Mouse (Mus musculus) MEL (cell line): ENCODE measurements around the gene Cd101. TPM values are rescaled to one million over a fixed set of nuclear protein-coding genes. Genes with fewer than 3 reads are reported as not detected.
A peak's percentile ranks its signal among the peaks of the same experiment; 100 is the strongest.

Source experiments
- DNase-seq: peaks from one replicate; pipeline ENCODE4 v3.0.0; 2011; ENCODE audit warnings: low read depth, low spot score
- H3K27ac ChIP-seq: 2 replicates; pipeline ENCODE4 v1.5.1; 2012; ENCODE audit warnings: low read depth, mild to moderate bottlenecking, control low read depth, low read length, moderate library complexity; ENCODE audit not compliant: control insufficient read depth
- H3K27me3 ChIP-seq, 2 experiments: fragments of 150-350 bp in 1 of 2; sonication (generic) in 1 of 2; 2 replicates each; pipeline ENCODE4 v1.6.1; 2012; ENCODE audit warnings: low read length in 2 of 2, mild to moderate bottlenecking in 2 of 2, improper control_type of control experiment in 1 of 2, moderate library complexity in 1 of 2; ENCODE audit not compliant: insufficient read depth in 2 of 2, control insufficient read depth in 1 of 2
- H3K36me3 ChIP-seq, 2 experiments: 2 replicates each; pipeline ENCODE4 v1.6.1; 2012 to 2014; ENCODE audit warnings: low read length in 2 of 2, improper control_type of control experiment in 1 of 2, inconsistent platforms in 1 of 2, mild to moderate bottlenecking in 1 of 2; ENCODE audit not compliant: insufficient read depth in 2 of 2, control insufficient read depth in 1 of 2
- H3K4me1 ChIP-seq, 2 experiments: fragments of 150-350 bp in 1 of 2; sonication (generic) in 1 of 2; 2 replicates each; pipeline ENCODE4 v1.6.1; 2012; ENCODE audit warnings: low read length in 2 of 2, improper control_type of control experiment in 1 of 2, mild to moderate bottlenecking in 1 of 2; ENCODE audit not compliant: insufficient read depth in 2 of 2, control insufficient read depth in 1 of 2
- H3K4me3 ChIP-seq, 2 experiments: fragments of 150-350 bp in 1 of 2; sonication (generic) in 1 of 2; 2 replicates each; pipeline ENCODE4 v1.5.1; 2012; ENCODE audit warnings: low read depth in 2 of 2, low read length in 2 of 2, mild to moderate bottlenecking in 2 of 2, moderate library complexity in 2 of 2, control low read depth in 1 of 2, improper control_type of control experiment in 1 of 2; ENCODE audit not compliant: control insufficient read depth in 1 of 2, insufficient read depth in 1 of 2
- H3K79me2 ChIP-seq: 2 replicates; pipeline ENCODE4 v1.6.1; 2012; ENCODE audit warnings: mild to moderate bottlenecking, low read length, moderate library complexity; ENCODE audit not compliant: control insufficient read depth, poor library complexity, insufficient read depth
- H3K9ac ChIP-seq: 2 replicates; pipeline ENCODE4 v1.6.1; 2012; ENCODE audit warnings: low read depth, mild to moderate bottlenecking, control low read depth, low read length, moderate library complexity; ENCODE audit not compliant: control insufficient read depth, poor library complexity, severe bottlenecking
- H3K9me3 ChIP-seq: fragments of 150-350 bp; sonication (generic); replicated peaks from 2 replicates; pipeline ENCODE4 v1.6.1; 2012; ENCODE audit warnings: mild to moderate bottlenecking, low read length, improper control_type of control experiment, moderate library complexity; ENCODE audit not compliant: insufficient read depth
- BHLHE40 ChIP-seq: IDR thresholded peaks from 2 replicates; pipeline ENCODE4 v1.6.1; 2012; ENCODE audit warnings: low read depth, mild to moderate bottlenecking, inconsistent platforms, low read length, improper control_type of control experiment, borderline replicate concordance
- CTCF ChIP-seq, 3 experiments: IDR thresholded peaks in 2 of 3; conservative IDR thresholded peaks in 1 of 3; 2 replicates each; pipeline ENCODE4 v1.5.1; 2011 to 2012; ENCODE audit warnings: low read length in 3 of 3, low read depth in 2 of 3, mild to moderate bottlenecking in 2 of 3, improper control_type of control experiment in 1 of 3, inconsistent platforms in 1 of 3, mixed read lengths in 1 of 3, moderate library complexity in 1 of 3; ENCODE audit not compliant: control insufficient read depth in 1 of 3, insufficient read depth in 1 of 3, poor library complexity in 1 of 3, severe bottlenecking in 1 of 3
- E2F4 ChIP-seq: IDR thresholded peaks from 2 replicates; pipeline ENCODE4 v1.6.1; 2011; ENCODE audit warnings: low read depth, low read length, improper control_type of control experiment, borderline replicate concordance
- EP300 ChIP-seq, 2 experiments: IDR thresholded peaks; 2 replicates each; pipeline ENCODE4 v1.6.1; 2011; ENCODE audit warnings: improper control_type of control experiment in 2 of 2, low read length in 2 of 2, low read depth in 1 of 2, mild to moderate bottlenecking in 1 of 2
- ETS1 ChIP-seq: IDR thresholded peaks from 2 replicates; pipeline ENCODE4 v1.6.1; 2012; ENCODE audit warnings: low read depth, mild to moderate bottlenecking, inconsistent platforms, low read length, improper control_type of control experiment, moderate library complexity
- GABPA ChIP-seq: IDR thresholded peaks from 2 replicates; pipeline ENCODE4 v1.6.1; 2012; ENCODE audit warnings: low read depth, mild to moderate bottlenecking, inconsistent platforms, low read length, improper control_type of control experiment, moderate library complexity
- MXI1 ChIP-seq: IDR thresholded peaks from 2 replicates; pipeline ENCODE4 v1.6.1; 2011; ENCODE audit warnings: mild to moderate bottlenecking, low read depth, low read length, improper control_type of control experiment
- NRF1 ChIP-seq: IDR thresholded peaks from 2 replicates; pipeline ENCODE4 v1.6.1; 2014; ENCODE audit warnings: low read depth, mild to moderate bottlenecking, inconsistent platforms, low read length, improper control_type of control experiment, moderate library complexity; ENCODE audit not compliant: poor library complexity, insufficient read depth, severe bottlenecking
- POLR2A ChIP-seq, 2 experiments: IDR thresholded peaks; 2 replicates each; pipeline ENCODE4 v1.6.1; 2011 to 2012; ENCODE audit warnings: low read length in 2 of 2, mild to moderate bottlenecking in 2 of 2, control low read depth in 1 of 2, improper control_type of control experiment in 1 of 2, low read depth in 1 of 2, moderate library complexity in 1 of 2; ENCODE audit not compliant: control insufficient read depth in 1 of 2, insufficient read depth in 1 of 2, poor library complexity in 1 of 2
- SIN3A ChIP-seq: IDR thresholded peaks from 2 replicates; pipeline ENCODE4 v1.6.1; 2012; ENCODE audit warnings: low read length, improper control_type of control experiment, inconsistent platforms
- TBP ChIP-seq: IDR thresholded peaks from 2 replicates; pipeline ENCODE4 v1.8.0; 2011; ENCODE audit warnings: low read depth, low read length, improper control_type of control experiment
- TCF12 ChIP-seq: IDR thresholded peaks from 2 replicates; pipeline ENCODE4 v1.6.1; 2014; ENCODE audit warnings: low read depth, mild to moderate bottlenecking, inconsistent platforms, low read length, improper control_type of control experiment, moderate library complexity
- UBTF ChIP-seq: IDR thresholded peaks from 2 replicates; pipeline ENCODE4 v1.6.1; 2012; ENCODE audit warnings: low read depth, mild to moderate bottlenecking, inconsistent platforms, low read length, improper control_type of control experiment, moderate library complexity, borderline replicate concordance; ENCODE audit not compliant: insufficient read depth
- USF2 ChIP-seq, 2 experiments: IDR thresholded peaks; 2 replicates each; pipeline ENCODE4 v1.6.1; 2011 to 2012; ENCODE audit warnings: improper control_type of control experiment in 2 of 2, low read length in 2 of 2, borderline replicate concordance in 1 of 2, inconsistent platforms in 1 of 2, low read depth in 1 of 2, mild to moderate bottlenecking in 1 of 2; ENCODE audit not compliant: insufficient read depth in 1 of 2
- polyA plus RNA-seq, 2 experiments: library from polyadenylated mRNA; stranded (reverse) in 1 of 2; unstranded in 1 of 2; fragments of >175 nt in 1 of 2; fragments of >200 nt in 1 of 2; gene quantifications; 2 replicates each; pipeline versions ENCODE4 v1.2.1 to v1.2.4; 2012; ENCODE audit warnings: low replicate concordance in 2 of 2, low read depth in 1 of 2; ENCODE audit not compliant: insufficient read length in 2 of 2, insufficient read depth in 1 of 2, missing spikeins in 1 of 2
- total RNA-seq: library from RNA; depleted of rRNA; stranded (reverse); fragments of 300-350 nt; gene quantifications from 2 replicates; pipeline ENCODE4 v1.2.3, GENCODE M21; 2012

Cd101 gene
- total and polyA plus RNA-seq, 3 experiments = not detected

DNA sequence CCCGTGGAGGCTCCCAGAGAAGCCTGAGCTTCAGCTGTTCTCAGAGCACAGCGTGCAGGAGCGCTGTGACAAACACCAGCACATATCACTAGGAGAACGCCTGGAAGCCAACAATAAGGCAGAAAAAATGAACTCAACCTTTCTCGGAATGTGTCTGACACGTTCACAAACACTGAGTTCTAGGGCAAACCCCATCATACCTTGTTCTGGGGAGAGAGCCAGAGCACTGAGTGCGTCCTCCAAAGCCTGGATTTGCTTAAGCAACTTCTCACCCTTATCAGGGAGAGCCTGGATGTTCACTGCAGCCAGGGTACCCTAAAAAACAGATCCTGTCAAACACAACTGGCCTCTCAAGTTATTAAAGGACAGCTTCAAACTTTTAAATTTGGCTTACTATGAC, 67.9 kb downstream of the Cd101 start:
- Histone ChIP-seq H3K4me1 (no peaks in the 10 kb centered on the region), H3K9me3 (no peaks in the 10 kb centered on the region), H3K9ac (no peak overlapping the region), H3K4me3 (no peak overlapping the region), H3K27me3 (no peaks in the 10 kb centered on the region), H3K36me3 (peaks cover 0 to 9% of the 10 kb centered on the region in 2 experiments; a peak in 2 of 4 replicates), H3K27ac (no peak overlapping the region), H3K79me2 (no peaks in the 10 kb centered on the region)
- no peak for DNase-seq
- TF ChIP-seq TBP (no peak), NRF1 (no peak), ETS1 (no peak)

GRCm38 (mm10) chr3:100961007-100961406, 68.3 kb downstream of the Cd101 start:
- Histone ChIP-seq H3K9me3 (no peaks in the 10 kb centered on the region), H3K4me3 (no peak overlapping the region), H3K27ac (no peak overlapping the region), H3K36me3 (peaks cover 0 to 12% of the 10 kb centered on the region in 2 experiments; a peak in 2 of 4 replicates), H3K9ac (no peak overlapping the region), H3K27me3 (no peaks in the 10 kb centered on the region), H3K4me1 (no peaks in the 10 kb centered on the region), H3K79me2 (no peaks in the 10 kb centered on the region)
- DNase-seq = peak; percentile 37
- TF ChIP-seq GABPA (no peak), UBTF (no peak), TCF12 (peak; percentile 64; the same call in 1 of the 2 replicates), E2F4 (no peak), BHLHE40 (peak; percentile 83), EP300 (IDR thresholded peaks at IDR 0.05; ENCODE audit: low read depth in 1 of 2, low read length in 2 of 2) (peak in 1 of 2 experiments; percentile 54; a peak in 3 of 4 replicates), SIN3A (no peak; the same call in 1 of the 2 replicates), USF2 (IDR thresholded peaks at IDR 0.05; ENCODE audit: borderline replicate concordance in 1 of 2, insufficient read depth in 1 of 2, low read depth in 1 of 2, low read length in 2 of 2) (no peak), MXI1 (peak; percentile 34; the same call in 1 of the 2 replicates), ETS1 (0 out of 2 replicates have a peak, but pooled peaks have one; percentile 12)

GRCm38 (mm10) chr3:100954616-100955015, 74.7 kb downstream of the Cd101 start:
- H3K4me1 ChIP-seq = no peaks in the 10 kb centered on the region
- peak; percentile 38 for DNase-seq
- no peaks in the 10 kb centered on the region for H3K9me3 ChIP-seq
- TF ChIP-seq TBP (0 out of 2 replicates have a peak, but pooled peaks have one; percentile 38), POLR2A (IDR thresholded peaks at IDR 0.05; ENCODE audit: control insufficient read depth in 1 of 2, insufficient read depth in 1 of 2, low read depth in 1 of 2, low read length in 2 of 2, poor library complexity in 1 of 2) (no peak), CTCF (IDR thresholded peaks at IDR 0.05 in 2 of 3, conservative IDR thresholded peaks at IDR 0.05 in 1 of 3; ENCODE audit: control insufficient read depth in 1 of 3, insufficient read depth in 1 of 3, low read depth in 2 of 3, low read length in 3 of 3, poor library complexity in 1 of 3, severe bottlenecking in 1 of 3) (peak in 2 of 3 experiments; percentile 41 to 43; a peak in 4 of 6 replicates)
- H3K4me3 ChIP-seq = no peak overlapping the region
- H3K36me3 ChIP-seq = peaks cover 0 to 25% of the 10 kb centered on the region in 2 experiments; a peak in 2 of 4 replicates
- no peaks in the 10 kb centered on the region for H3K27me3 ChIP-seq
- no peak overlapping the region for H3K27ac ChIP-seq
- no peak overlapping the region for H3K9ac ChIP-seq
- no peaks in the 10 kb centered on the region for H3K79me2 ChIP-seq
